Mouse (Mus musculus) cortical plate, adult 2 months (tissue): Measurements from ENCODE around the gene C1qtnf3.
"Not testable (repeated sequence)": the region's sequence is repeated elsewhere in the genome, so short reads cannot be mapped to it uniquely, and the experiment has no call there.

Source experiments
- CTCF ChIP-seq: fragments of 200-500 bp; IDR thresholded peaks from 2 replicates; pipeline ENCODE4 v1.5.1; 2011; ENCODE audit warnings: mild to moderate bottlenecking, control low read depth, low read length; ENCODE audit not compliant: insufficient read depth; ENCODE audit errors: extremely low read depth
- POLR2A ChIP-seq: fragments of 200-500 bp; IDR thresholded peaks from 2 replicates; pipeline ENCODE4 v1.6.1; 2011; ENCODE audit warnings: mild to moderate bottlenecking, low read length, control low read depth; ENCODE audit not compliant: insufficient read depth; ENCODE audit errors: extremely low read depth

DNA sequence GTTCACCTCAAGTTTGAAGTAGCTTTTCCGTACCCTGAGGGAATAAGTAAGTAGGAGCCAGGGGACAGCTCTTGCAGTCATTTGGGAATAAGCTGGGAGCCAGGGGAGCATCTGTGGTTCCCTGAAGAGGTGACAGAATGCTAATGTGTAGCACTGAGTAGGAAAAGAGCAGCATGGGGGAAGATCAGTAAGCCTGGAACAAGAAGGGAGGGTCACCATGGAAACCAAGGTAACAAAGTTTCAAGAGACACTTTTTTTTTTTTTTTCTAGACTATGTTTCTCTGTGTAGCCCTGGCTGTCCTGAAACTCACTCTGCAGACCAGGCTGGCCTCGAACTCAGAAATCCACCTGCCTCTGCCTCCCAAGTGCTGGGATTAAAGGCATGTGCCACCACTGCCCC, 34.3 kb downstream of the C1qtnf3 start:
- not testable (repeated sequence) for TF ChIP-seq CTCF, POLR2A
